Mouse (Mus musculus): Measurements from ENCODE around the gene Adam20. TPM values are rescaled to one million over a fixed set of nuclear protein-coding genes. Genes with fewer than 3 reads are reported as not detected.
"Not testable (repeated sequence)": the region's sequence is repeated elsewhere in the genome, so short reads cannot be mapped to it uniquely, and the experiment has no call there.

Gene Adam20
- polyA plus RNA-seq (2012), result not detected in 2 replicates

- not testable (repeated sequence) for TF ChIP-seq GATA1 (IDR thresholded peaks at IDR 0.05; ENCODE audit: low read length)
Observed at GRCm38 (mm10) chr8:40792973-40793372, at the start of gene Adam20. Gene Adam20 (plus strand): TSS chr8:40793273.

DNA sequence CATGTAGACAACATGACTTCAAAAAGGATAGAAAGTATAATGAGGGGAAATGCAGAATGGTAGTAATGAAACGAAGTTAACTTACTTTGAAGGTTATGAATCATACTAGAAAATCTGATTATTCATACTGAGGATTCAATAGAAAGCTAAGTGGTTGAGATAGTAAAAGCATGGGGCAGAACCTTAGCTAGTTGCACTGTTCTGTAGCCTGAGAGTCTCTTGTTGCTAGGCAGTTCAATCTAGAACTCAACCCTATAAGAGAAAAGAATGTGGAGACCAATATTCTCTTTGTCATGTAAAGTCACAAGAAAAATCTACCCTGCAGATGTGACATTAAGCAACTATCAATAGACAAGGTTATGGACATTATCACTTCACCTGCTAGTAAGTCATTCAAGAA is 41.2 kb upstream of the Adam20 start, which contains the start of gene Adam25:
TSS of gene Adam25 (plus strand) at position 301 of the 400 bp plus-strand sequence.
- TF ChIP-seq GATA1 (IDR thresholded peaks at IDR 0.05; ENCODE audit: low read length), result not testable (repeated sequence)

DNA sequence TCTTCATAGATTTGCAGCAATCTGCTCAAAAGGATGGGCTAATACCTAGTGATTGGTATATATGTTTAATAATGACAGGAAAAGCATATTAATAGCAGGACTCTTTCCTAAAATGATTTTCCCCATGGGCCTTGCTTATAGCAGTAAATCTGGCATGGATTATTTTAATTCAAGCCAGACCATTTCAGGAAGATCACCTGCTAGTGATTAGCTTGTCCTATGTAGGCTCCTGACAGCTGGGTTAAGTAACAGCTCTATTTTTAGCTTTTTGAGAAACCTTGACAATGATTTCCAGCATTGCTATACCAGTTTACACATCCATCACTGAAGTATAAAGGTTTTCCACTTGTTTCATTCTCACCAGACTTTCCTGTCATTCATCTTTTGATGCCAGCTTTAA is 9.8 kb upstream of the Adam20 start:
- no peak for TF ChIP-seq GATA1 (IDR thresholded peaks at IDR 0.05; ENCODE audit: low read length)

GRCm38 (mm10) chr8:40803379-40804079 is 10.5 kb downstream of the Adam20 start:
- no peak for TF ChIP-seq GATA1 (IDR thresholded peaks at IDR 0.05; ENCODE audit: low read length)

Other genes with a start within 250 kb of the Adam20 start
- not detected in 2 replicates for gene Adam24, start 118.2 kb upstream of the Adam20 start, polyA plus RNA-seq (2012)
- gene Adam25, start 41.1 kb upstream of the Adam20 start, polyA plus RNA-seq (2012), result not detected in 2 replicates
- gene Adam39, start 29.7 kb downstream of the Adam20 start, polyA plus RNA-seq (2012), result not detected in 2 replicates

All from G1E-ER4 (cell line).